Mouse (Mus musculus): ENCODE measurements around the gene Cacna1s. TPM values are rescaled to one million over a fixed set of nuclear protein-coding genes. Genes with fewer than 3 reads are reported as not detected.

Cacna1s gene
- polyA plus RNA-seq, 1 experiment from 2014 or later, result 0.17 TPM

Other genes starting within 250 kb of the Cacna1s start
- gene Lad1, start 234.2 kb upstream of the Cacna1s start, polyA plus RNA-seq (2014; fragmentation: Nextera tagmentation; extraction: Ambion mirVana), result 4.5 TPM in 2 replicates
- gene Tnnt2, start 216.4 kb upstream of the Cacna1s start, polyA plus RNA-seq (2014; fragmentation: Nextera tagmentation; extraction: Ambion mirVana), result 6.0 and 7.3 TPM in 2 replicates
- 0.71 and 0.79 TPM in 2 replicates for gene Pkp1, start 133.5 kb upstream of the Cacna1s start, polyA plus RNA-seq (2014; fragmentation: Nextera tagmentation; extraction: Ambion mirVana)
- 0.13 and 0.17 TPM in 2 replicates for gene Igfn1, start 46.4 kb upstream of the Cacna1s start, polyA plus RNA-seq (2014; fragmentation: Nextera tagmentation; extraction: Ambion mirVana)
- 60.6 and 99.8 TPM in 2 replicates for gene Tmem9, start 44.6 kb upstream of the Cacna1s start, polyA plus RNA-seq (2014; fragmentation: Nextera tagmentation; extraction: Ambion mirVana)
- gene Ascl5, start 1.9 kb upstream of the Cacna1s start, polyA plus RNA-seq (2014; fragmentation: Nextera tagmentation; extraction: Ambion mirVana), result not detected in 2 replicates
- gene Kif21b, start 78.6 kb downstream of the Cacna1s start, polyA plus RNA-seq (2014; fragmentation: Nextera tagmentation; extraction: Ambion mirVana), result 8.9 and 10.2 TPM in 2 replicates
- gene Mroh3, start 160.1 kb downstream of the Cacna1s start, polyA plus RNA-seq (2014; fragmentation: Nextera tagmentation; extraction: Ambion mirVana), result 0.33 and 0.40 TPM in 2 replicates
- gene Inava, start 181.5 kb downstream of the Cacna1s start, polyA plus RNA-seq (2014; fragmentation: Nextera tagmentation; extraction: Ambion mirVana), result 26.8 and 27.8 TPM in 2 replicates
- gene Gpr25, start 208.1 kb downstream of the Cacna1s start, polyA plus RNA-seq (2014; fragmentation: Nextera tagmentation; extraction: Ambion mirVana), result not detected in 2 replicates

Measured in limb, embryonic 11.5 days (tissue).